Comparison of ENCODE assay signal across 11 mouse cellular contexts in genomic region chr14:25370306-25371020, GRCm38 (mm10).
DNase-seq lines count a peak whose midpoint lies in the region; ATAC-seq lines count a peak whose summit lies in the region.
"Had no signal": no experiment of that assay in that cellular context is flagged by ENCODE, and none has a peak within 500 bp of the region (broad histone marks: within the 10 kb centered on the region; RNA-seq: fewer than 3 reads in every experiment).

No protein-coding gene starts in this region.

- no peak overlapping the region for H3K9ac ChIP-seq in heart, embryonic 15.5 days
- H3K9ac ChIP-seq in forebrain, embryonic 13.5 days: no peak overlapping the region
- no peak overlapping the region; the same call in 1 of the 2 replicates for H3K9ac ChIP-seq in limb, embryonic 15.5 days
- H3K9ac ChIP-seq: liver, embryonic 15.5 days; stomach, embryonic 15.5 days had no signal

- DNase-seq in heart, adult 8-10 months (ENCODE audit: low spot score): no peak
- peak; percentile 88 for DNase-seq in cerebellum, adult 11 months
- no peak for DNase-seq in thymus, postnatal 36 days
- no peak for DNase-seq in adrenal gland, adult 8-10 months
- DNase-seq in lung, postnatal 36 days: no peak
- DNase-seq: kidney, postnatal 14 days had no signal

- WGBS in heart, embryonic 15.5 days: 75% methylated on average over 6 of the region's 6 CpGs
- 83% methylated on average over 6 of the region's 6 CpGs for whole genome bisulfite sequencing in forebrain, embryonic 13.5 days
- WGBS in limb, embryonic 15.5 days: 83% methylated on average over 6 of the region's 6 CpGs

- H3K4me2 ChIP-seq in heart, embryonic 15.5 days: no peak overlapping the region
- no peak overlapping the region for H3K4me2 ChIP-seq in forebrain, embryonic 13.5 days
- no peak overlapping the region for H3K4me2 ChIP-seq in limb, embryonic 15.5 days
- H3K4me2 ChIP-seq: liver, embryonic 15.5 days; stomach, embryonic 15.5 days had no signal

- no peaks in the 10 kb centered on the region for H3K36me3 ChIP-seq in heart, embryonic 15.5 days
- peaks cover 18% of the 10 kb centered on the region for H3K36me3 ChIP-seq in forebrain, embryonic 13.5 days (ENCODE audit: poor library complexity, severe bottlenecking)
- no peaks in the 10 kb centered on the region for H3K36me3 ChIP-seq in limb, embryonic 15.5 days
- H3K36me3 ChIP-seq: liver, embryonic 15.5 days; stomach, embryonic 15.5 days had no signal

- H3K9me3 ChIP-seq in heart, embryonic 15.5 days (replicated peaks): no peaks in the 10 kb centered on the region
- peaks cover 7% of the 10 kb centered on the region; the same call in 1 of the 2 replicates for H3K9me3 ChIP-seq in forebrain, embryonic 13.5 days (replicated peaks)
- no peaks in the 10 kb centered on the region for H3K9me3 ChIP-seq in limb, embryonic 15.5 days
- H3K9me3 ChIP-seq: liver, embryonic 15.5 days; stomach, embryonic 15.5 days had no signal

- H3K27ac ChIP-seq in heart, embryonic 15.5 days: peak overlapping the region; percentile 45
- H3K27ac ChIP-seq in forebrain, embryonic 13.5 days: peak overlapping the region; percentile 65
- peak overlapping the region; percentile 63 for H3K27ac ChIP-seq in limb, embryonic 15.5 days
- H3K27ac ChIP-seq: liver, embryonic 15.5 days had no signal

- no peaks in the 10 kb centered on the region for H3K27me3 ChIP-seq in heart, embryonic 15.5 days
- H3K27me3 ChIP-seq in forebrain, embryonic 13.5 days: no peaks in the 10 kb centered on the region
- H3K27me3 ChIP-seq in limb, embryonic 15.5 days: no peaks in the 10 kb centered on the region
- H3K27me3 ChIP-seq: stomach, embryonic 15.5 days had no signal

- ATAC-seq in heart, embryonic 15.5 days (replicated peaks; ENCODE audit: insufficient number of reproducible peaks, insufficient read depth, low FRiP score, low read depth): no peak
- ATAC-seq in forebrain, embryonic 13.5 days: no peak
- no peak for ATAC-seq in limb, embryonic 15.5 days (ENCODE audit: insufficient number of reproducible peaks, low FRiP score, low TSS enrichment, low read depth)

- peaks cover 38% of the 10 kb centered on the region for H3K4me1 ChIP-seq in heart, embryonic 15.5 days (replicated peaks)
- peaks cover 36% of the 10 kb centered on the region for H3K4me1 ChIP-seq in forebrain, embryonic 13.5 days
- H3K4me1 ChIP-seq in limb, embryonic 15.5 days: peaks cover 45% of the 10 kb centered on the region
- H3K4me1 ChIP-seq: liver, embryonic 15.5 days had no signal

- no peak overlapping the region for H3K4me3 ChIP-seq in heart, embryonic 15.5 days
- no peak overlapping the region for H3K4me3 ChIP-seq in forebrain, embryonic 13.5 days
- no peak overlapping the region for H3K4me3 ChIP-seq in limb, embryonic 15.5 days
- H3K4me3 ChIP-seq: liver, embryonic 15.5 days; stomach, embryonic 15.5 days had no signal
